Mouse (Mus musculus): Measurements from ENCODE around the gene Serpina1d.
"Not testable (repeated sequence)": the region's sequence is repeated elsewhere in the genome, so short reads cannot be mapped to it uniquely, and the experiment has no call there.

Gene Serpina1d

GRCm38 (mm10) chr12:103773246-103773851 lies at the start of gene Serpina1d:
Gene Serpina1d, minus strand, starts transcription at chr12:103773592.
- not testable (repeated sequence) for DNase-seq (ENCODE audit: low spot score)

- DNase-seq (ENCODE audit: low spot score) = not testable (repeated sequence)
Measured at GRCm38 (mm10) chr12:103770597-103770996, 2.8 kb downstream of the Serpina1d start.

- DNase-seq (ENCODE audit: low spot score) = not testable (repeated sequence)
Measured at GRCm38 (mm10) chr12:103763083-103763482, 10.3 kb downstream of the Serpina1d start.

GRCm38 (mm10) chr12:103760316-103760715 lies 13.1 kb downstream of the Serpina1d start:
- not testable (repeated sequence) for DNase-seq (ENCODE audit: low spot score)

- not testable (repeated sequence) for DNase-seq (ENCODE audit: low spot score)
Measured at GRCm38 (mm10) chr12:103745957-103746356, 27.4 kb downstream of the Serpina1d start.

- not testable (repeated sequence) for DNase-seq (ENCODE audit: low spot score)
Measured at GRCm38 (mm10) chr12:103737791-103738580, 35.4 kb downstream of the Serpina1d start.

GRCm38 (mm10) chr12:103735566-103735965 lies 37.8 kb downstream of the Serpina1d start:
- DNase-seq (ENCODE audit: low spot score) = not testable (repeated sequence)

- not testable (repeated sequence) for DNase-seq (ENCODE audit: low spot score)
Measured at GRCm38 (mm10) chr12:103735101-103735500, 38.3 kb downstream of the Serpina1d start.

All from ovary, postnatal 14 days (tissue).